Mouse (Mus musculus): ENCODE measurements around the gene Mrps34. TPM values are rescaled to one million over a fixed set of nuclear protein-coding genes. Genes with fewer than 3 reads are reported as not detected.

Gene Mrps34
- total RNA-seq, 2 experiments from 2014 or later = 18.9 to 30.0 TPM

DNA sequence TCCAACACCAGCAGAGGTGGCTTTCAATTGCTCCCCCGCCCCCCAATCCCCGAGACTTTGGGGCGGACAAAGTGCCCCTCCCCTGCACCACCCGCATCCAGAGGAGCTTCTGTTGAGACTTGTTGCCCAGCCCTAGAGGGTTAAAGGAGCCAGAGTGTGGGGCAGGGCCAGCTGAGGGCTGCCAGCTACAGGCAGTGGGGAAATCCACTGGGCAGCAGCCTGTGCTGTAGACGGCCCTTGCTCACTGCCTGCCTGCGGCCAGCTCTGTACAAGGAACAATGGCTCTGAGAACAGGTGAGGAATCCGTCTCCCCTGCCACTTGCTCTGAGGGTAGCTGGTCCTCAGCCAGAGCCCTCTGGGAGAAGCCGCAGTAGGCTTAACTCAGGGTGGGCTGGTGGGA is 16.4 kb upstream of the Mrps34 start:
- no peak for ATAC-seq (ENCODE audit: poor library complexity, severe bottlenecking)

- ATAC-seq (ENCODE audit: poor library complexity, severe bottlenecking) = no peak
Observed at GRCm38 (mm10) chr17:24881738-24882440, 13.0 kb upstream of the Mrps34 start.

DNA sequence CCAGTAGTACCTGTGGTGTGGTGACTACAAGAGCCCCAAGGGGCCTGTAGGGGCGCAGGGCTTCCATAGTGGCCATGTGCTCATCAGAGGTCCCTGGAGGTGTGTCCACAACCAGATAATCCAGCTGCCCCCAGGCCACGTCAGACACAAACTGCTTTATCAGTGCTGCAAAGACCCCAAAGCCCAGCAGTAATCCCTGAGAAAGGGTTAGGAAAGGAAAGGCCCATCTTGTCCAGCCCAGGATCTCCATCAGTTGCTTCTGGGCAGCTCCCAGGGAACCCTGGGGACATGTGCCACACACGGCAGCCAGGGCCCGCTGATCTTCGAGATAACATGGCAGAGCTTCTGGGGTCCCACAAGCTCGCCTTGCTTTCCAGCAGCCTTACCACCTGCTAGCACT is 10.5 kb upstream of the Mrps34 start:
- no peak for ATAC-seq (ENCODE audit: poor library complexity, severe bottlenecking)

GRCm38 (mm10) chr17:24885356-24886133 is 9.4 kb upstream of the Mrps34 start:
- ATAC-seq (ENCODE audit: poor library complexity, severe bottlenecking) = peak; percentile 1; the same call in 1 of the 2 replicates

- ATAC-seq (ENCODE audit: poor library complexity, severe bottlenecking) = peak; percentile 94
Observed at GRCm38 (mm10) chr17:24886134-24886931, 8.6 kb upstream of the Mrps34 start, which contains the start of the genes Nubp2 and Spsb3. Gene Nubp2 (minus strand): TSS chr17:24886349. Gene Spsb3 (plus strand): TSS chr17:24886643.

DNA sequence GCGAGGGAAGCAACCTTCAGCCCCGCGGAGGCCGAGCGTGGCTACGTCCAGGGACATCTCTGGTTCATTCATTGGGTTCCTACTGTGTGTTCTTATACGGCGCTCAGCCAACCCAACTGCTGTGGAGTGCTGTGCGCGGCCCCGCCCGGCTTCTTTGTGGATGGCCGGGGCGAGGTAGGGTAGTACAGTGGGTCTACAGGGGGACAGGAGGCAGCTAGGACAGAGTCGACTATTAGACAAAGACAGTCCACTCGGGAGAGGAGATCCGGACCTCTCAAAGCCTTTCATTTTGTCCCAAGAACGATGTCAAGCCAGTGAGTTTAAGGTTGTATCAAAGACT is 8.0 kb upstream of the Mrps34 start:
- no peak for ATAC-seq (ENCODE audit: poor library complexity, severe bottlenecking)

DNA sequence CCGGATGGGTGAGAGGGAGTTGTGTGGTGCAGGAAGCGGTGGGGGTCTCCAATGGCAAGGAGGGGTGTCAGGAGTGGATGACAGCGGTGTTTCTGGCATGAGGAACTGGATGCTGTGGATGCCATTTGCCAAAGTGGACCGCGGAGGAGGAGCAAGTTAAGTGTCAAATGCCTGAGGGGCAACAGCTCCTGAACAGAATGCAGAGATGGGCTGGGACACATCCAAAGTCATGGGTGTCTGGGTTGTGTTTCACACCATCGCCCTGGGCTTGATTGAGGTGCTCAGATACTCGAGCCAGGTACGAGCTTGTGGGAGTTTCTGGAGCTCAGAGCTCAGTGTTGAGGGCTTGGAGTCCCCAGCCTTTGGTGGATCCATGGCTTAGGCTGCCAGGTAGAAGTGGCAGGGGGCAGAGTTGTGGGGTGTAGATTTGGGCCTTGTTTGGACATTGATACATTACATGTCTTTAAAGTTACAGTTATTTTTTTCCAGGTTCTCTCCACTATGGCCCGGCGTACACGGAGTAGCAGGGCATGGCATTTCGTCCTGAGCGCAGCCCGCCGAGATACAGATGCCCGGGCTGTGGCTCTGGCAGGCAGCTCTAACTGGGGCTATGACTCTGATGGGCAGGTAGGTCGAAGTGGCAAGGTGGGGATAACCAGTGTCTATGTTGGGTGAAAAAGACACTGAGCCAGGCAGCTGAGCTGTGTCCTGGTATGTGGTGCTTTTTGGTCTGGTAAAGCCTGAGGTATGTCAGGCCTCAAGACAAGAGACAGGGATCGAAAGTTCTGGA is 7.4 kb upstream of the Mrps34 start:
- no peak for ATAC-seq (ENCODE audit: poor library complexity, severe bottlenecking)

GRCm38 (mm10) chr17:24888862-24889261 is 6.1 kb upstream of the Mrps34 start:
- no peak for ATAC-seq (ENCODE audit: poor library complexity, severe bottlenecking)

DNA sequence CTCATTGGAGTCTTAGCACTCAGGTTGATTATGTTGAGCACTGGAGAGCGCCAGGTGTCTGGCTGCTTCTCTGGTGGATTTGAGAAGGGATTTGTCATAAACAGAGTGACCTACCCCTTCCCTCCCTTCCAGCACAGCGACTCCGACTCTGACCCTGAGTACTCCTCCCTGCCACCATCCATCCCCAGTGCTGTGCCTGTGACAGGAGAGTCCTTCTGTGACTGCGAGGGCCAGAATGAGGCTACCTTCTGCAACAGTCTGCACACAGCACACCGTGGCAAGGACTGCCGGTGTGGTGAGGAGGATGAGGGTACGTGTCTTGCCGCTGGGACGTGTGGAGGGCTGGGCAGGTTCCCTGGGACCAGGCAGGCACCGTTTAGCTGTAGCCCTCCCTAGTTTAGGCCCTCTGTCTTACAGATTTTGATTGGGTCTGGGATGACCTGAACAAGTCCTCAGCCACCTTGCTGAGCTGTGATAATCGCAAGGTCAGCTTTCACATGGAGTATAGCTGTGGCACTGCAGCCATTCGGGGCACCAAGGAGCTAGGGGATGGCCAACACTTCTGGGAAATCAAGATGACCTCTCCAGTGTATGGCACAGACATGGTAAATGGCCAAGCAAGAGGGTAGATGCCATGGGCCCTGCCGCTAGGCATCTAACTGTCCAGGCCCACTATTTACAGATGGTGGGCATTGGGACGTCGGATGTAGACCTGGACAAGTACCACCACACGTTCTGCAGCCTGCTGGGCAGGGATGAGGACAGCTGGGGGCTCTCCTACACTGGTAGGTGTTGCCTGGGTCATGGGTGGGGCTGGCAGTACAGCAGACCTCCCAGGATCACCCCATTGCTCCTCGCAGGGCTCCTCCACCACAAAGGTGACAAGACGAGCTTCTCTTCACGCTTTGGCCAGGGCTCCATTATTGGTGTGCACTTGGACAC is 4.5 kb upstream of the Mrps34 start:
- no peak for ATAC-seq (ENCODE audit: poor library complexity, severe bottlenecking)

GRCm38 (mm10) chr17:24891321-24891720 is 3.6 kb upstream of the Mrps34 start:
- no peak for ATAC-seq (ENCODE audit: poor library complexity, severe bottlenecking)

- no peak for ATAC-seq (ENCODE audit: poor library complexity, severe bottlenecking)
Observed at GRCm38 (mm10) chr17:24892785-24893184, 2.1 kb upstream of the Mrps34 start.

- ATAC-seq (ENCODE audit: poor library complexity, severe bottlenecking) = no peak
Observed at GRCm38 (mm10) chr17:24893276-24893675, 1.6 kb upstream of the Mrps34 start.

GRCm38 (mm10) chr17:24894061-24894994 is 588 bp upstream of the Mrps34 start:
- ATAC-seq (ENCODE audit: poor library complexity, severe bottlenecking) = peak; percentile 2; the same call in 1 of the 2 replicates

GRCm38 (mm10) chr17:24895571-24896240 is 790 bp downstream of the Mrps34 start:
- 0 out of 2 replicates have a peak, but pooled peaks have one; percentile 4 for ATAC-seq (ENCODE audit: poor library complexity, severe bottlenecking)

GRCm38 (mm10) chr17:24896241-24896992 is 1.5 kb downstream of the Mrps34 start, which contains the start of gene Nme3:
Gene Nme3 (plus strand): TSS chr17:24896500.
- ATAC-seq (ENCODE audit: poor library complexity, severe bottlenecking) = peak; percentile 74

DNA sequence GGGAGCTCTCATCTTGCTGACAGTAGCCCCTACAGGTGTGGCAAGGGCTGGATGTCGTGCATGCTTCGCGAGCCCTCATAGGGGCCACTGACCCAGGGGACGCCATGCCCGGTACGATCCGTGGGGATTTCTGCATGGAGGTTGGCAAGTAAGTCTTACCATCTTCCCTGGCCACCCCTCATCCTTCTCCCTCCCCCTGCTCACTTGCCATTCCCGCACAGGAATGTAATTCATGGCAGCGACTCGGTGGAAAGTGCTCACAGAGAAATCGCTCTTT is 2.0 kb downstream of the Mrps34 start:
- no peak for ATAC-seq (ENCODE audit: poor library complexity, severe bottlenecking)

DNA sequence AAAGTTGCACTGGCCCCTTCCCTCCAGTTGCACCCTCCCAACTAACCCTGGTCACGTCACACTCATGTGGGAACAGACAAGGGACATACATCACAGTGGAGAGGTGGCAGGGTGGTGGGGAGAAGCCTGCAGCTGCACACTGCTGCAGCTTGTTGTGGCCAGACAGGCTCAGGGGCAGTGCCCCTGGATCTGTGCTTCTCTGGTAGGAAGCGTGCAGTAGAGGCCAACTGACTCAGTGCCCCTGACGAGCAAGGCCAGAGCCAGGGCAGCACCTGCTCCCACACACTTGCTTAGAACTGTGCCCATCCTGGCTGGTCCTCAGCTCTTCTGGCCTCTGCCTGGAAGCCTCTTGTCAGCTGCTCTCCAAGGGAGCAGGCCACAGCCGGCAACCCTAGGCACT is 2.7 kb downstream of the Mrps34 start:
- ATAC-seq (ENCODE audit: poor library complexity, severe bottlenecking) = no peak
